Mouse (Mus musculus) stomach, embryonic 14.5 days (tissue): ENCODE measurements around the gene Gpank1. TPM values are rescaled to one million over a fixed set of nuclear protein-coding genes. Genes with fewer than 3 reads are reported as not detected.

Source experiments
- ATAC-seq: fragments of 200-750 bp; cut with Nextera tagmentation; 2 replicates; pipeline ENCODE4 v1.8.0; 2017; ENCODE audit warnings: low read depth, moderate TSS enrichment; ENCODE audit not compliant: insufficient number of reproducible peaks, insufficient read depth, low FRiP score
- H3K27ac ChIP-seq: fragments of 300-500 bp; sonication (generic); 2 replicates; pipeline ENCODE4 v1.5.1; 2014; ENCODE audit warnings: mild to moderate bottlenecking, low read length, moderate library complexity, mixed read lengths
- H3K27me3 ChIP-seq: fragments of 300-500 bp; sonication (generic); 2 replicates; pipeline ENCODE4 v1.6.1; 2014; ENCODE audit warnings: low read length, control low read depth, mixed read lengths; ENCODE audit not compliant: control insufficient read depth, insufficient read depth
- H3K36me3 ChIP-seq: fragments of 300-500 bp; sonication (generic); 2 replicates; pipeline ENCODE4 v1.6.1; 2014; ENCODE audit warnings: mild to moderate bottlenecking, control low read depth, low read length, moderate library complexity, mixed read lengths; ENCODE audit not compliant: control insufficient read depth, insufficient read depth
- H3K4me1 ChIP-seq: fragments of 300-500 bp; sonication (generic); 2 replicates; pipeline ENCODE4 v1.6.1; 2014; ENCODE audit warnings: low read length, control low read depth, mixed read lengths; ENCODE audit not compliant: control insufficient read depth, insufficient read depth
- H3K4me2 ChIP-seq: fragments of 300-500 bp; sonication (generic); replicated peaks from 2 replicates; pipeline ENCODE4 v1.6.1; 2014; ENCODE audit warnings: low read depth, low read length, control low read depth
- H3K4me3 ChIP-seq: fragments of 300-500 bp; sonication (generic); 2 replicates; pipeline ENCODE4 v1.5.1; 2014; ENCODE audit warnings: low read depth, low read length, control low read depth
- H3K9ac ChIP-seq: fragments of 300-500 bp; sonication (generic); replicated peaks from 2 replicates; pipeline ENCODE4 v1.6.1; 2014; ENCODE audit warnings: low read depth, mild to moderate bottlenecking, control low read depth, low read length, moderate library complexity, mixed read lengths
- H3K9me3 ChIP-seq: fragments of 300-500 bp; sonication (generic); 2 replicates; pipeline ENCODE4 v1.6.1; 2016; ENCODE audit warnings: low read depth, low read length, control low read depth; ENCODE audit not compliant: control insufficient read depth
- WGBS: fragments of 180-500 bp; shearing (Covaris S2); extraction: QIAGEN DNeasy Blood & Tissue Kit; methylation state at CpG from one replicate; pipeline ENCODE4 v1.1.7; 2014; 5-methylcytosine and 5-hydroxymethylcytosine counted together
- polyA plus RNA-seq: library from polyadenylated mRNA; unstranded; fragments of >200 nt; fragmentation: Nextera tagmentation; extraction: Ambion mirVana; gene quantifications from 2 replicates; pipeline ENCODE4 v1.2.1, GENCODE M21; 2014

The Gpank1 gene
- polyA plus RNA-seq, 1 experiment from 2014 or later, result 21.9 TPM

- no peak for ATAC-seq
- Histone ChIP-seq H3K36me3 (no peaks in the 10 kb centered on the region), H3K27ac (no peak overlapping the region), H3K4me2 (no peak overlapping the region), H3K9ac (no peak overlapping the region), H3K9me3 (no peaks in the 10 kb centered on the region), H3K4me3 (no peak overlapping the region), H3K27me3 (no peaks in the 10 kb centered on the region), H3K4me1 (no peaks in the 10 kb centered on the region)
- WGBS, result 67% methylated on average over 11 of the region's 11 CpGs
Observed at GRCm38 (mm10) chr17:35172445-35173234, 51.4 kb downstream of the Gpank1 start.

DNA sequence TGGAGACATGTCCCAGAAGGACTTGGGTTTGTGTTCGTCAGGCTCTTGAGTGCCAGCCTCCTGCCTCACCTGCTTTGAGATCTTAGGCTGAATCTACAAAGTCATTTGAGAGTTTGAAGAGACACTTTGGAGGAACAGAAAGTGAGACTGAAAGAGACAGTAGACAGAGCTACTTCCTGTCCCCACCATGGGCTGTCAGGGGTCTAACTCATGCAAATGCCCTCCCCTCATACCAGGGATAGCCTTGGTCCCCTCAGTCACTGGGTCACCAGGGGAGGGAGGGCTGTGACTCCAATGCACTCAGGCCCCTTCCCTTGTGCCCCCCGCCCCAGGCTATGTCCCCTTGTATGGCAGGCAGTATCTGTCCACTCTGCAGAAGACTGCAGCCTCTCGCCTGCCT lies 52.1 kb downstream of the Gpank1 start:
- no peak for ATAC-seq
- Histone ChIP-seq H3K36me3 (no peaks in the 10 kb centered on the region), H3K4me3 (no peak overlapping the region), H3K27ac (0 out of 2 replicates have a peak overlapping the region, but pooled peaks have one; percentile 10), H3K27me3 (no peaks in the 10 kb centered on the region), H3K9me3 (no peaks in the 10 kb centered on the region), H3K4me2 (no peak overlapping the region), H3K4me1 (no peaks in the 10 kb centered on the region), H3K9ac (no peak overlapping the region)
- WGBS, result 86% methylated on average over 3 of the region's 3 CpGs

Other genes with a start within 250 kb of the Gpank1 start
- gene Zbtb12, start 242.0 kb upstream of the Gpank1 start, polyA plus RNA-seq, result 0.87 and 1.2 TPM in 2 replicates
- gene Gm20547, start 239.4 kb upstream of the Gpank1 start, polyA plus RNA-seq, result not detected in 2 replicates
- 2.8 TPM in 2 replicates for gene C2, start 223.2 kb upstream of the Gpank1 start, polyA plus RNA-seq
- gene Ehmt2, start 223.0 kb upstream of the Gpank1 start, polyA plus RNA-seq, result 69.4 and 79.4 TPM in 2 replicates
- 5.3 and 6.4 TPM in 2 replicates for gene Slc44a4, start 207.0 kb upstream of the Gpank1 start, polyA plus RNA-seq
- 15.1 and 16.2 TPM in 2 replicates for gene Neu1, start 190.2 kb upstream of the Gpank1 start, polyA plus RNA-seq
- gene Hspa1b, start 162.2 kb upstream of the Gpank1 start, polyA plus RNA-seq, result 0.54 and 0.84 TPM in 2 replicates
- gene Gm20481, start 151.5 kb upstream of the Gpank1 start, polyA plus RNA-seq, result 0.66 TPM in 1 of 2 replicates, not detected in the other
- gene Hspa1a, start 149.3 kb upstream of the Gpank1 start, polyA plus RNA-seq, result 4.9 and 6.0 TPM in 2 replicates
- gene Hspa1l, start 148.8 kb upstream of the Gpank1 start, polyA plus RNA-seq, result 0.73 and 0.75 TPM in 2 replicates
- gene Lsm2, start 139.6 kb upstream of the Gpank1 start, polyA plus RNA-seq, result 177 and 205 TPM in 2 replicates
- gene Vars, start 120.5 kb upstream of the Gpank1 start, polyA plus RNA-seq, result 84.0 and 92.3 TPM in 2 replicates
- gene Vwa7, start 104.9 kb upstream of the Gpank1 start, polyA plus RNA-seq, result 0.18 and 0.22 TPM in 2 replicates
- gene Sapcd1, start 93.4 kb upstream of the Gpank1 start, polyA plus RNA-seq, result 16.3 and 21.3 TPM in 2 replicates
- 3.6 and 3.8 TPM in 2 replicates for gene Msh5, start 74.7 kb upstream of the Gpank1 start, polyA plus RNA-seq
- gene Clic1, start 71.5 kb upstream of the Gpank1 start, polyA plus RNA-seq, result 83.0 and 88.5 TPM in 2 replicates
- 292 and 322 TPM in 2 replicates for gene Ddah2, start 62.4 kb upstream of the Gpank1 start, polyA plus RNA-seq
- gene Ly6g6c, start 56.1 kb upstream of the Gpank1 start, polyA plus RNA-seq, result 0.30 and 0.63 TPM in 2 replicates
- 0.97 and 1.3 TPM in 2 replicates for gene Mpig6b, start 55.3 kb upstream of the Gpank1 start, polyA plus RNA-seq
- 7.8 and 9.7 TPM in 2 replicates for gene Ly6g6e, start 44.6 kb upstream of the Gpank1 start, polyA plus RNA-seq
- gene Ly6g6d, start 43.4 kb upstream of the Gpank1 start, polyA plus RNA-seq, result 1.5 and 2.1 TPM in 2 replicates
- 0.29 TPM in 1 of 2 replicates, not detected in the other for gene Ly6g6f, start 35.8 kb upstream of the Gpank1 start, polyA plus RNA-seq
- gene Abhd16a, start 32.2 kb upstream of the Gpank1 start, polyA plus RNA-seq, result 77.1 and 81.4 TPM in 2 replicates
- gene Ly6g5c, start 13.2 kb upstream of the Gpank1 start, polyA plus RNA-seq, result not detected in 2 replicates
- 0.49 and 0.81 TPM in 2 replicates for gene Ly6g5b, start 6.0 kb upstream of the Gpank1 start, polyA plus RNA-seq
- gene Csnk2b, start 598 bp downstream of the Gpank1 start, polyA plus RNA-seq, result 269 and 270 TPM in 2 replicates
- 10.1 and 13.3 TPM in 2 replicates for gene D17H6S53E, start 4.9 kb downstream of the Gpank1 start, polyA plus RNA-seq
- 0.75 and 0.77 TPM in 2 replicates for gene Apom, start 10.6 kb downstream of the Gpank1 start, polyA plus RNA-seq
- gene Bag6, start 13.7 kb downstream of the Gpank1 start, polyA plus RNA-seq, result 86.5 and 89.0 TPM in 2 replicates
- 209 and 222 TPM in 2 replicates for gene Prrc2a, start 43.4 kb downstream of the Gpank1 start, polyA plus RNA-seq
- gene Aif1, start 54.6 kb downstream of the Gpank1 start, polyA plus RNA-seq, result 16.4 and 19.6 TPM in 2 replicates
- 18.5 and 21.1 TPM in 2 replicates for gene Lst1, start 67.0 kb downstream of the Gpank1 start, polyA plus RNA-seq
- 1.4 and 1.8 TPM in 2 replicates for gene Ltb, start 73.0 kb downstream of the Gpank1 start, polyA plus RNA-seq
- gene Tnf, start 80.6 kb downstream of the Gpank1 start, polyA plus RNA-seq, result 0.20 and 0.34 TPM in 2 replicates
- 0.42 and 0.59 TPM in 2 replicates for gene Lta, start 83.9 kb downstream of the Gpank1 start, polyA plus RNA-seq
- not detected in 2 replicates for gene Gm16181, start 99.4 kb downstream of the Gpank1 start, polyA plus RNA-seq
- gene Atp6v1g2, start 112.2 kb downstream of the Gpank1 start, polyA plus RNA-seq, result 8.1 and 8.5 TPM in 2 replicates
- 3.5 and 3.8 TPM in 2 replicates for gene Nfkbil1, start 114.3 kb downstream of the Gpank1 start, polyA plus RNA-seq
- 467 and 480 TPM in 2 replicates for gene Ddx39b, start 120.3 kb downstream of the Gpank1 start, polyA plus RNA-seq
- gene H2-D1, start 141.3 kb downstream of the Gpank1 start, polyA plus RNA-seq, result 77.6 and 83.3 TPM in 2 replicates
- 0.49 and 0.60 TPM in 2 replicates for gene H2-Q1, start 198.9 kb downstream of the Gpank1 start, polyA plus RNA-seq
- gene H2-Q2, start 220.8 kb downstream of the Gpank1 start, polyA plus RNA-seq, result 2.3 and 3.1 TPM in 2 replicates